Mouse (Mus musculus) retina, embryonic 14.5 days (tissue): ENCODE results near the gene Fbf1.
A peak's percentile ranks its signal among the peaks of the same experiment; 100 is the strongest.
"Not testable (repeated sequence)": the region's sequence is repeated elsewhere in the genome, so short reads cannot be mapped to it uniquely, and the experiment has no call there.

Source experiments
- DNase-seq: peaks from one replicate; pipeline ENCODE4 v3.0.0-alpha.2; 2015; ENCODE audit warnings: low spot score

Gene Fbf1

DNA sequence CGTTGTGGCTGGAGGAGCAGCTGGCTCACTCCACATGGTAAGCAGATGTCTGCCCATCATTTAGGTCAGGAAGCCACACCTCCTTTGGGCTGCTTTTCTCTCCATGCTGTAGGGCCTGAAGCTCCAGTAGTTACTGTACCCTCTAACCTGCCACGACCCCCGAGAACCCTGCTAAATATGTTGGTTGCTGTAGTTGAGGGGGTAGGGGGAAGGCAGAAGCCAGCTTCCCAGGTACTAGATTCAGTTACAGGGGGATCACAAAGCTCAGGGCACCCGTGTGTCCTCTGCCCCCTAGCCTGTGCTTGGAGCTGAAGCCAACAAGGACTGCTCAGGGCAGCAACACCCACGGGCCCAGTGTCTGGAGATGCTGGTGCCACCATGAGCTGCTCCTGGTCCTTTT is 34.5 kb downstream of the Fbf1 start:
- DNase-seq, result no peak

DNA sequence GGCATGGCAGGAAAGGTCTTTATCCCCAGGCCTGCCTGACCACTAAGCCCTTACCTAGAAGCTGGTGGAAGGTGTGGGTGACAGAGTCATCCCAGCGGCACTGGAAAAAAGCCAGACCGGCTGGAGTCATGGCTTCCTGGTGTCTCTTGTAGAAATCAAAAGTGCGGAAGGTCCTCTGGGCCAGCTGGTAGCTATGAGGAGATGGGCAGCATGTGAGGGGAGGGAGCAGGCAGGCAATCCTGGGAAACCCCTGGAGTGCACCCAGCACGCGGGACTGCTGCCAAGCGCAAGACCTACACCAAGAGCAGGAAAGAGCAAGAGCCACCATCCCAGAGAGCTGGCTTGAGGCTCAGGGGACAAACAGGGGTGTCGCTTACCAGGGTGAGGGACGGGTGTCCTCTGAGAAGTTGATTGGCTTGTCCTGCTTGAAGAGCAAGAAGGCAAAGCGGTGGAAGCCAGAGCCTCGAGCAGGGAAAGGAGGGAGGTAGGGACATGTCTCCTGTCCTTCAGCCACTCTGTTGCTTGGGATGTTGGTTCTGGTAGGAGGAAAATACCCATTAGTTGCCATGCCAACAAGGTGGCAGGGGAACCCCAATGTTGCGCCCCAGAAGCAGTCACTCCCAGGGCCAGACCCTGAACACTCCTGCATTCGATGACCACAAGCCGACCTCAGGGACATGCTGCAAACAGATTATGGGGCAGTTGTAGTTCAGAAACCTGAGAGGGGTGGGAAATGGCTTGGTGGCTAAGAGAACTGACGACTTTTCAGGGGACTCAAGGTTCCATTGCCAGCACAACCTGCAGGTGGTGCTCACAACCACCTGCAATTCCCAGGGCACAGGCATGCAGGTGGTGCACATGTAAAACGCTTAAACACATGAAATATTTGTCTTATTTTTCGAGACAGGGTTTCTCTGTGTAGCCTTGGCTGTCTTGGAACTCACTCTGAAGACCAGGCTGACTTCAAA is 35.3 kb downstream of the Fbf1 start:
- no peak for DNase-seq

DNA sequence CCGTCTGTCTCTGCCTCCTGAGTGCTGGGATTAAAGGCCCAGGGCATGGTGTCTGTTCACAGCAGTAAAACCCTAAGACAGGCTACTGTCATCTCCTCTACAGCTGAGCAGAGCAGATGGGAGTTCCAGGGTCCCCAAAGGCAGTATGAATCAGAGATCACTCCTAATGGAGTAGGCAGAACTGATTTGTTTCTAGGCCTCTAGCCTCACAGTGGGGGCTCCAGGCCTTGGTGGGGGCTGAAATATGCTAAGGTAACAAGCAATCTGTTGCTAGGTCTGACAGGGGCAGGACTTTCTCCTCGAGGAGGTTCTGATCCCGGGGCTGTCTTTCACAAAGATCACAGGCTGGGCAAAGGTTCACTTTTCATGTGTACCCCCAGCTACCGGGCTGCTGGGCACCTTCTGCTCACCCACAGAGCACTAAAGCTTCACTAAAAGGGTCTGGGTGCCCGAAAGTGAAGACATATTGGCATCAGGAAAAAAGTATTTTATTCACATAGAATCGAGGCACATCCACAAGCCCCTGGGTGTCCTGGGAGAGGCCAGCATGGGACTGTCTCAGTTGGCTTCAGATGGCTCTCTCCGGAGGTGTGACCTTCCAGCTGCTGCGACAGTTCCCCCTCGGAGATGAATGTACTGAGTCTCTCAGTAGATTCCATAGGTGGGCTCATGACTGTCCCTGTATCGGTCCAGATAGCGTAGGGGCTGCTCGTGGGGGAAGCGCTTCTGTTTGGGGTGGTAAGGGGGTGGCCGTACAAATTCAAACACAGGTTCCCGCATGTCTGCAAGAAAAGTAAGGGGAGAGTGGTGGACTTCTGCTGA is 36.4 kb downstream of the Fbf1 start:
- DNase-seq, result no peak

DNA sequence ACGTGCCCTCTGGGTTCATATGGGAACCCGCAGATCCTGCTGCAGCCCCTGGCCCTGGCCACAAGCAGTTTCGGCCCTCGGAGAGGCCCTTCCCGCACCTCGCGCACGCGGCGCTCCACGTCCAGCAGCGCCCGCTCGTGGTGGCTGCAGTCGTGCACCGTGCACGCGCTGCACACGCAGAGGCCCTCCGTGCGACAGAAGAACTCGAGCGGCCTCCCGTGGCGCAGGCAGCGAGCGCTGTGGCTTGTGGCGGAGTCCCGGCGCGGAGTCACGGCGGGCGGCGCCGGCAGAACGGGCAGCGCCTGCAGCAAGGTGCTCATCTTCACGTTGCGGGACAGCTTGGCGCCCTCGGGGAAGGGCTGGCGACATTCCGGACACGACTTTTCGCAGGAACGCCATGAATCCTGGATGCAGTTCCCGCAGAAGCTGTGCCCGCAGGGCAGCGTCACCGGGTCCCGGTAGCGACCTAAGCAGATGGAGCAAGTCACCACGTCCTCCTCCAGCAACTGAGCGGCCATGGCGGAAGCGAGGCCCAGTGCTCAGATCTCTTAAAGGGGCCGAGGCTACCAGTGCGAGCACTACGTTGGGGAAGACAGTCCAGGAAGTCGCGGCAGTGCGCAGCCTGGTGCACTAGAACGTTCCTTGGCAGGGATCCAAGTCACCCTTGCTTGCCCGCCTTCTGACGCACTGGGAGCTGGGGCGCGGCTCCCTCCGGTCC is 37.3 kb downstream of the Fbf1 start, which contains the start of gene Trim65:
TSS of gene Trim65 (minus strand) at position 641 of the 718 bp plus-strand sequence.
- DNase-seq, result peak; percentile 88

DNA sequence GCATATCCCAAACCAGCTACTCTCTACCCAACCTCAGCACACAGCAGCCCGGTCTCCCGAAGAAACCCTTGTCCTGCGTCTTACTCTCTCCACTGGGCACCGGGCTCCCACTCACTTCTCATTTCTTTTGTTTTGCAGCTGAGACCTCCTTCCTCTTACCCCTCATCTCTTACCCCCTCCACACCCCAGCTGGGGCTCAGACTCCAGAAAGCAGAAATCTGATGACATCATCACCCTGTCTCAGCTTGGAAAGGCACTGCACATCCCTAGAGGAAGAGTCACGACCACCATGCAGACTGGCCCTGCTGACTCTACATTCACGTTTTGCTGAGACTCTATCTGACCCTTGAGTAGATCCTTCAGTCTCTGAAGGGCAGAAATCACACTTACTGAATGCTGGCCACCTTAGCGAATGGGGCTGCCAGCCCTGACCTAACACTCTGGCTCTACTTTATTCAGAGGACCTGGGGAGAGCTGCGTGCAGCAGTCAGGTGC is 37.9 kb downstream of the Fbf1 start:
- peak; percentile 32 for DNase-seq

DNA sequence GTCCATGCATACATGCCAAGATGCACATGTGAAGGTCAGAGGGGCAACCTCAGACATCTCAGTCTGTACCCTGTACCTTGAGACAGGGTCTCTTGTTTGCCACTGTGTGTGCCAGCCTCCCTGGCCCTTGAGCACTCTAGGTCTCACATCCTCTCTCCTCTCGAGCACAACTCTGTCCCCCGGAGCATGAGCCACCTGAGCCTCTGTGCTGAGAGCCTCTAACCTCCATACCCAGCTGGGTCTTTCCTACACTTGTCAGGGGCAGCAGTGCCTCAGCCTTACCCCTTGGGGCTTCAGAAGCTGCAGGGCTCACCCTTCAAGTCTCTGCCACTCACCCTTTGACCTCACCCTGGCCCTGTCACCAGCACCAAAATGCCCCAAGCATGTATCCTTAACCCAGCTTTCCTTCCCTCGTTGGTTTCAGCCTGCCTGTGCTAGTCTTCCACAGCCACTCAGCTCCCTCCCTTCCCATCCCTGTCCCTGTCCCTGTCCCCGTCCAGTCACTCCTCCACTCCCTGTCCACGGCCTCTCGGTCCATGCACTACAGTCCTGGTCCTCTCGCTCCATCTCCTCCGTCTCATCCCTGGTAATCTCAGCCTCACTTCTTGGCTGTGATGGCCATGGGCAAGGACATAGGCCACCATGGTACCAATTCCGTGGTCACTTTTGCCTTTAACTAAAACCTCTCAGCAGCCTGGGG is 38.7 kb downstream of the Fbf1 start:
- no peak for DNase-seq

DNA sequence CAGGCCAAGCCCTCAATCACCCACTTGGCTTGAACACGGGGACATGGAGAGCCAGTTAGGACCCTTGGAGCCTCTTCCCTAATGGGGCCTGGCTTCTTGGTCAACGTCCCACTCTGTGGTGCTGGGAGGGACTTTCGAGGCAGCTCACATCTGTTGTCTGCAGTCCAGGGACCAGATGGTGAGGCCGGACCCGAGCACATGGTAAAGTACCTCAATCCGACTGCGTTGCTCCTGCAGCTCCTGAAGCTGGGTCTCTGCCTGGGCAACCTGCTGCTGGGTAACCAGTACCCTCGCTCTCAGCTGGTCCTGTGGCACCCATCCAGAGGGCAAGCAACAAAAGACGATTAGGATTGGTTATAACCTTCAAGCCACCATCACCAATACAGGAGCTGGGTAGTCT is 40.0 kb downstream of the Fbf1 start:
- no peak for DNase-seq

DNA sequence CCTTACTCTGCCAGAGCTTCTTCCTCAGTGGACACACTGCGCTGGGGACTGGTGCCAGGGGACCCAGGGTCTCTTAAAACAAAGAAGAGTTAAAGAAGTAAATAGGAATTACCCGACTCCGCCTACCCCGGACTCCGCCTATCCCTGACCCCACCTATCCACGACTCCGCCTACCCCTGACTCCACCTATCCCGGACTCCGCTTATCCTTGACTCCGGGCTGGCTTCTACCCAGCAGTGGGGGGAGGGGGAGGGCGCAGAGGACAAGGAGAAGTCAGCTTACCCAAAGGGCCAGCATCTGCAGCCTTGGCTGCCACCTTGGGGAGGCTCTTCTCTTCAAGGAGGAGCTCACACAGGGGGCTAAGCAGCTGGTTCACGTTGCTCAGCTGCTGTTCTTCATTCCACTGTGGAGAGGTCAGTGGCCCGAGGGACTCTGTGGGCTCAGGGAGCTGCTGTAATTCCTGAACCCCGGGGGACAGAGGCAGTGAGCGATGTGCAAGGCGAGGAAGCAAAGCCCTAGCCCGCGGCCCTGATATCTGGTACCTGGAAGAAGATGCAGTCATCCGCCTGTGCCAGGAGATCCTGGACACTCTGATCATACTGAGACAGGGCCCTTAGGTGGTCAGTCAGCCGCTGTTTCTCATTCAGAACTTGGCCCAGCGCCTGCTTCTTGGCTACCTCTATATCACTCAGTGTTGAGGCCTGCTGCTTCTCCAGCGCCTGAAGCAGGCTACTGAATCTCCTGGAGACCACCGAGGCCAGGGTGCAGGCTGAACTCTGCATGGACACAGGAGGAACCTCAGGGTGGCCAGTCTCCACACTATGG is 40.6 kb downstream of the Fbf1 start, which contains the start of gene Trim47:
TSS of gene Trim47 (minus strand) at position 55 of the 825 bp plus-strand sequence.
- peak; percentile 59 for DNase-seq

DNA sequence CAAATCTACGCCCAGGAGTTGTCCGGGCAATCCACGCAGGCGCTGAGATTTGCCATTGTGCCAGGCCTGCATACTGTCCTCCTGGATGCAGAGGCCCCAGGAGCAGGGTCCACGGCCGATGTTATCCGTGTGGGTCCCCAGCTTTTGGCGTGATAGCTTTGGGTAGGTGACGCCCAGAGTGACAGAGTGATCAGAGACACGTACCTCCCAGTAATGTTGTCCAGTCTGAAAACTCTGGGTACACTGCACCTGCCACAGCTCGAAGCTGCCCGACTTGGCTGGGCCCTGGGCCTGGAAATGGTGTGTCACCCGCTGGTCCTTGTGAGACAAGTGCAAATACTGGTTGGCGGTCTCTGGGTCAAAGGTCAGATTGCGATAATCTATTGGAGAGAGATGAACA is 41.7 kb downstream of the Fbf1 start:
- no peak for DNase-seq

DNA sequence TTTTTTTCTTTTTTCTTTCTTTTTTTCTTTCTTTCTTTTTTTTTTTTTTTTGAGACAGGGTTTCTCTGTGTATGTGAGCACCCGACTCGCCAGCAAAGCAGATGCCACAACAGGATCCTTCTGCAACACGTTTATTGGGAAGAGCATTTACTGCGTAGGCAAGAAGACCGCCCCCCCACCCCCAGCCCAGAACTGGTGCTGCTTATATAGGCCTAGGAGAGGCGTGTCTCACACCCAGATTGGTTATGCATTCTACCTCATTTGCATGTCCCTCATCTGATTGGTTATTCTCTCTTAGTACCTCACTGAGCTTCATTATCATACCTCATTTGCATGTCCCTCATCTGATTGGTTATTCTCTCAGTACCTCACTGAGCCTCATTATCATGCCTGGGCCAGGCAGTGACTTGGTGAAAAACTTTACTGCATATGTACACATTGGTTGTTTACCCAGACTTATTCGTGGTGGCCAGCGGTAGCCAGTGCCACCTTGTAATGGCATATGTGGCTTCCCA is 46.2 kb downstream of the Fbf1 start:
- not testable (repeated sequence) for DNase-seq

DNA sequence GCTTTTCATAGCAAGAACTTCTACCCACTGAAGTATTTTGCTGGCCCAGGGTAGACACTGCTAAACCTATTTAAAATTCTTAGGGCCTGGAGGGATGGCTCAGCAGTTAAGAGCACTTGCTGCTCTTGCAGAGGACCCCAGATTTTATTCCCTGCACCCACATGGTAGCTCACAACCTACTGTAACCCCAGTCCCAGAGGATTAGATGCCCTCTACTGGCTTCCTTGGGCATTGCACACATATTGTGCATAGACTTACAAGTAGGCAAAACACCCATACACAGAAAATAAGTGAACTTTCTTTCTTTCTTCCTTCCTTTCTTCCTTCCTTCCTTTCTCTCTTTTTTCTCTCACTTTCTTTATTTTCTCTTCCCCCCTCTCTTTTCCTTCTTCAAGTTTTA is 50.1 kb downstream of the Fbf1 start:
- DNase-seq, result no peak

DNA sequence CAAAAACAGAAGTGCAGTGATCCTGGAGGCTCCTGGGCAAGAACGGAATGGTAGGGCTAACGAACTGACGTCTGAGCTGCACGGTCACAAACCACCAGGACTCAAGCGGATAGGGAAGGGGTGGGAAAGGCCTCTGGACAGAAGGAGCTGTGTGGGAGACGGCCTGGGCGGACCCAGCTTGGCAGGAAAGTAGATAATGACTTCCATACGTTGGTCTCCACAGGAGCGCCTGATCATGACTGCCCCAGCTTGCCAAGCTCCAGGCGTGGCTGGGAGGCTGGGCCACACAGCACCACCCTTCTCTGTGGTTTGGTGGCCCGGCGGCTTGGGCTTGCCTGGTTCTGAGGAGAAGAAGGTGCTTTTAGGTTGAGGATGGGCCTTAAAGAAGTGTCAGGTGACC is 50.7 kb downstream of the Fbf1 start:
- no peak for DNase-seq

DNA sequence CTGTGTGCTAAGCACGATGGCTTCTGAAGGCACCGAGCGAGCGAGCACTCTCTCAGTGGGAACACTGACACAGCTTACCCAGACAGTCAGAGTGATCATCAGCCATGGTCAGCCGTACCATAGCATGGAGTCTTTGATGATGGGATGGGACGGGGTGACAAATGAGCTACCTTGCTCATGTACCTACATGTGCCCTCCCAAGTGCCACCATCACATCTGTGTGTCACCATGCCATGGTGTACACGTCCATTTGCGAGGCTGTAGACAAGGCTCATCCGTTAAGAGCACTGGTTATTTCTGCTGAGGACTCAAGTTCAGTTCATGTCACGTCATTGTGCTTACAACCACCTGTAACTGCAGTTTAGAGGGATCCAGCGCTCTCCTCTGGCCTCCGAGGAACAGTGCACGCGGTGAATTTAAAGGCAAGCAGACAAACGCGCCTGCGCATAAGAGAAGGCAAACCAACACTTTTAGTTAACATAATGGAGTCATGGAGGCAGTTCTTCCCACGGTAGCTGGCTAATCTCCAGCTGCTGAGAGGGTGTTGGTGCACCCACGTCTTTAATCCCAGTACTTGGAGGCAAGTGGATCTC is 56.3 kb downstream of the Fbf1 start:
- DNase-seq, result no peak

DNA sequence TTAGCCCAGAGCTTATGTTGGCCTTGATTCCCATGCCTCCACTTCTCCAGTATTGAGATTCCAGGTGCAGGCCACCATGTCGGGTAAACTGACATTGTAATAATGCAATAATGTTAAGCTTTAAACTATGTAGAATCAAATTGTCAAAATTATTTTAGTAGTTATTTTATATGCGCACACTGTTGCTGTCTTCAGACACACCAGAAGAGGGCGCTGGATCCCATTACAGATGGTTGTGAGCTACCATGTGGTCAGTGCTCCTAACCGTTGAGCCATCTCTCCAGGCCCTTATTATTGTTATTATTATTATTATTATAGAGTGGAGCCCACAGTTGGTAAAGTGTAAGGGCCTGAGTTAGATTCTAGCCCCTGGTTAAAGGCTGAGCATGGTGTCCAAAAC is 56.9 kb downstream of the Fbf1 start:
- no peak for DNase-seq

DNA sequence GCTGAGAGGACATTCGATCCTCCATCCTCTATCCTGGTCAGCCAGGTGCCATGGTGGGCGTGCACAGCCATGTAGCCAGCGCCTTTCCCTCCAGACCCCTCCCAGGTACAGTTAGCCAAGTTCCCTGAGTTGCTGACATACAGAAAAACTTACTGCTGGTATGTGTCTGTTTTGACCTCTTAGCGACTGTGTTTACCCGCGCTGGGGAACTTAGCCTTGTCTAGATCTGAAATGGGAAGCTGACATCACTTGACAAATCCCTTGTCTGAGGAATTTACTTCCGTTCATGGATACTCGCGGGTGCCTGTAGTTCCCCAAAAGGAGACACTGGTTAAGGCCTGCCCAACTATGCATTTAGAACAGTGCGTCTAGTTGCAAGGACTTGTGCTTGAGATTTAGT is 57.4 kb downstream of the Fbf1 start:
- no peak for DNase-seq

DNA sequence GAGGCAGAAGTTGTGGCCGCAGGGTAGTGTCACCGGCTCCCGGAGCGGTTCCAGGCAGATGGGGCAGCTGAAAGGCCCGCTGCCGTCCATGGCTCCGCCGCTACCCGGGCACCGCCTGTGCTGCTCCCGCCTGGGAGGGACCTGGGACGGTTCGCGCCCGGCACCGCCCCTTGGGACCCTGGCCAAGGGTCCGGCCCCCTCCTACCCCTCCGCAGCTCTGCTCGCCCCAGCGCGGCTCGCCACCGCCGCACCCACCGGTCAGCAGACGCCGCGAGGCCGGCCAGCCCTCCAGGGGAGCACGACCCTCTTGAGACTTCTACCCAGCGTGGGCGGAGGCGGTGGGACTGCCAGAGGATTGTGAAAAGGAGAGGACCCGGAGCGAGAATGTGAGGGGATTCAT is 57.8 kb downstream of the Fbf1 start:
- no peak for DNase-seq

DNA sequence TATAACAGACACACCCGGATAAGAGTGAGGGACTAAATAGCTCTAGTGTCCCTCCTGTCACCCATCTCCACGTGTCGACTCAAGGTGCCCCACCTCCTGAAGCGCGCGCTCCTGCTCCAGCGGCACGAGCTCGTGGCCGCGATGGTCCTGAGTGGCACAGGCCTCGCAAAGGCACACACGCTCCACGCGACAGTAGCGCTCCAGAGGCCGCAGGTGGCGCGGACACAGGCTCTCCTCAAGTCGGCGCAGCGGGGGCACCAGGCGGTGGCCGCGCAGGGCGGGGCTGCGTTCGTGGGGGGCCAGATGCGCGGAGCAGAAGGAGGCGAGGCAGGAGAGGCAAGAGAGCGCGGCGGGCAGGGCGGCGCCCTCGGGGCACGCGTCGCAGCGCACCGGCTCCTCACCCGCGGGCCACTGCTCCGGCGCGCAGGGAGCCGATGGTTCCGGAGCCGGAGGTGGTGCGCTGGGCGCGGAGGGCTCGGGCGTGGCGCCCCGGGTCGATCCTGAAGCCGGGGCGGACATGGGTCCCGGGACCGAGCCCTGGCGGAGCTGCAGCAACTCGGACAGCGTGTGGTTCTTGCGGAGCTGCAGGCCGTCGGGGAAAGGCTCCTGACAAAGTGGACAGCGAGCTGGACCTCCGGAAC is 58.4 kb downstream of the Fbf1 start:
- DNase-seq, result peak; percentile 37

DNA sequence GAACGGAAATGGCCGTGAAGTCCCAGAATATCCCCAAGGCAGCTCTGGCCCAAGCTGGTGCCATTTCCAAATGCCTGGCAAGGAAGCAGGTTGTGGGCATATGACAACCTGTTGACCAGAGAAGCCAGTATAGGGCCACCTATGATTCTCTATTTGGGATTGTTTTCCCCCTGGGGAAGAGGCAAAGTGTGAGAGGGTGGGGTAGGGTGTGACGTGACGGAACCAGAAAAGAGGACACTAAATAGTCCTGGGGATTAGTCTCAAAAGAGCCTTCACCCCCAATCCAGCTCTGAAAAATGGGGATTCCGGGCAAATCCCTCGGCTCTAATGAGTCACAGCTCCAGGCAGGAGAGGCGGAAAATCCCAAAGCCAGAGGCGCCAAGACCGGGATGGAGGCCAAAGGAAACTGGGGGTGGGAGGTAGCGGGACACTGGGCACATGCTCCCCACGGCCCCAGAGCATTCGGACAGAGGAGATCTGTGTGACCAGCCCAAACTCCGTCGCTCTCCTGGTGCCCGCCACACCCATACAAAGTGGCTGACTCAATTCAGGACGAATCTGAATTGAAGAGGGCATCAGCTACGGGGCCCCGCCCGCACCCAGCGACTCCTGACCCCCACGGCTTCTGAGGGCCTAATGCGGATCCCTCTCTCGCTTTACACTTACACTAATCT is 59.4 kb downstream of the Fbf1 start:
- no peak for DNase-seq

DNA sequence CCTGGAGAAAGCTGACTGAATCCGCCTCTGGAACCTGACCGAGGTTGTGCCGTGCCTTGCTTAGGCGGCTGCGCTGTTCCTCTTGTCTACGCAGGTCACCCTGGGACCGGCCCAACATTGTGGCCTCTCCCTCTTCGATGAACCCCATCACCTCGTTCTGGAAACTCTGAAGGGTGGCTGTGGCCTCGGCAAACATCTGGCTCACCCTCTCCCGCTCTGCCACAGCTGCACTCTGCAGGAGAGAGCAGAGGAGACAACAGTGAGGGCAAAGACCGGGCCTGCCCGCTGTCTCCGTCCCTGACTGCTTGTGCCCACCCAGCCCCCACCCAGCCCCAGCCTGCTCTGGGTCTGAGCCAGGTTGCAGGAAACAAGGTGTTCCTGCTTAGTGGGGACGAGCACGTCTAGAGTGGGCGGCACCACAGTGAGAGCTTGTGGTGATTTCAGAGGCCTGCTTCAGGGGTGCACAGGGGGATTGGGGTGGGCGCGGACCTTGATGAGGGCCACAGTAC is 60.1 kb downstream of the Fbf1 start:
- DNase-seq, result no peak
